Mouse (Mus musculus): ENCODE results near the gene Limk2.
A peak's percentile ranks its signal among the peaks of the same experiment; 100 is the strongest.

Limk2 gene

GRCm38 (mm10) chr11:3333111-3333695, 75.8 kb downstream of the Limk2 start:
- DNase-seq, result no peak

GRCm38 (mm10) chr11:3331756-3332642, 77.0 kb downstream of the Limk2 start:
- peak; percentile 84 to 90 for DNase-seq

DNA sequence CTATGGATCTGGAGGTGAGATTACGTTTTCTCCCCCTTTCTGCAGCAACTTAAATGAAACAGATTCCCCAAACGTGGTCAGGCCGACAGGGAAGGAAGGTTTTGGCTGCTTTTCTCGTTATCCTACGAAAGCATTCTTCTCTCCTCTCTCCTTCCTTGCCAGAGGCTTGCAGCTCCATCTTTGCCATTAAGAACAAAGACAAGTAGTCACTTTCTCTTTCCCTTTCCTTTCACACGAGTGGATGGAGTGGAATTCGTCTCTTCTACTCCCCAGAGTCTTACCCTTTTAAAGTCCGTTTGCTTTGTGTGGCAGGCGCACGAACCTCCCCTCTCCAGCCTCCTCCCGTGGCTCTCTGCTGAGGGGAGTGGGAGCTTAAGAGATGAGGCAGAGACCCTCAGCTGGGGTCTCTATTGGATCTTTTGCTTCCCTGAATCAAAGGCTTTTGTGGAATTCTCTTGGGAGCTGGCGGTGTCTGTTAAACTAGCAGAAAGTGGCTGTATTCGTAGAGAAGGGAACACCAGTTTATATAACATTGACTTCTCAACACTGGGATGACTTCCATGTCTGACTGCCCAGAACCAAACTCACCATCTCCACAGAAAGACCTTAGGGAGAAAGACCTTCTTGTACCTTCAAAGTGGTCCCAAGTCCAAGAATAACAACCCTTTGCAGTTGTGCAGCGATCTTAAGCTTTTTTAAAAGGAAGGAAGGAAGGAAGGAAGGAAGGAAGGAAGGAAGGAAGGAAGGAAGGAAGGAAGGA, 77.8 kb downstream of the Limk2 start:
- DNase-seq, result peak in 1 of 2 experiments; percentile 10

- DNase-seq, result peak; percentile 81 to 84
Measured at GRCm38 (mm10) chr11:3330566-3330965, 78.4 kb downstream of the Limk2 start.

DNA sequence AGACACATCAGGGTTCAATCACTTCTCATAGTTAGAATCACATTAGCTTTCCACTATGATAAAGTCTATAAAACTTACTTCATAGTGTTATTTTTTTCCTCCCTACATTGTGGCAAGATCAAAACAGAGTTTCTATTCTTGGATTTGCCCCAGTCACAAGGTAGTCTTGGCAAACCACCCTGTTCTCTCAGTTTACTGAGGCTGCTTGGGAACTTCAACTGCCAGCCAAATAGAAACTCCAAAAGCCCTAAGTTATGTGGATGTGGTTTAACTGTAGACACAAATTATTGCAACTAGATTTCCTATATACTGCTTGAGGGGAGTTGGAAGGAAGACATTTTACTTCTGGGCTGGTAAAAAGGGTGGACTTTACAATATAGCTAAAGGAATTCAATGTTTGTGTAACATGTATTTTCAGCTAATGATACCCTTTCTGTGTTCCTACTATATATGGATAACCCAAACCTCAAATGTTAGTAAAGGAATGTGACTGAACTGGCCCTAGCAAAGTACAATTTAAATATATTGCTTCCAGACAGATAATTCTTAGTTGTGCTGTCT, 79.0 kb downstream of the Limk2 start, which contains the start of gene Pik3ip1:
Gene Pik3ip1, plus strand, starts transcription at position 511 of the 561 bp plus-strand sequence.
- no peak for DNase-seq

DNA sequence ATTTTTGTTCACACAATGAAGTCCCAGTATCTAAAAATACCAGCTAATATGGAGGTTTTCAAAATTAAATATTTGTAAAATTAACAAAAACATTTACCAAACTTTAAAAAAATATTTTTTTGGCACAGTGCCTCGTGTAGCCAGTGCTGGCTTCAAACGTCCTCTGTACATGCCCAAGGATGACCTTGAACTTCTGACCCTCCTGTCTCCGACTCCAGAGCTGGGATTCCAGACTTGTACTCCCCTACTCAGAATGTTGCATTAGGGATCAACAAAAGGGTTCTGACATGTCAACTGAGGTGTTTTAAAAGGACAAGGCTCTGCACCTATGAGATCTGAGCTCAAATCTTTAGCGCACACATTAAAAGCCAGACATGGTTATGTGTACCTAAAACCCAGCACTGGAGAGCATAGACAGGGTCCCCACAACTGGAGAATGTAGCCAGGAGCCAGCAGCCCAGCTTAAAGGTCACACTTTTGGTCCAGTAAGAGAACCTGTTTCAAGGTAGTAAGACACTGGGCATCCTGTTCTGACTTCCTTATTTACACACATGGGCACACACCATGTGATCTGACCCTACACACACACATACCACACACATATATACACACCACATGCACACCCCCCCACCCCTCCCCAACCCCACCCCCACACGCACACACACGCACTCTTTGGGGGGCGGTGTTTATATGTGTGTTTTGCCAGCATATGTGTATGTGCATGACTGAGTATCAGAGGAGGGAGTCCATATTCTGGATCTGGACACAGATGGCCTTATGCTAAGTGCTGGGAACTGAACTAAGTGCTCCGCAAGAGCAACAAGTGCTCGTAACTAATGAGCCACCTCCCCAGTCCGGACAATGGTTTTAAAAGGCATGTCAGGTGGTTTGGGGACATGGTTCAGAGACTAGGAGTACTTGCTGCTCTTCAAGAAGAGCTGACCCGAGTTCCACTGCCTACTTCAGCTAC, 79.9 kb downstream of the Limk2 start:
- DNase-seq, result no peak

- DNase-seq, result no peak
Measured at GRCm38 (mm10) chr11:3328271-3328670, 80.7 kb downstream of the Limk2 start.

DNA sequence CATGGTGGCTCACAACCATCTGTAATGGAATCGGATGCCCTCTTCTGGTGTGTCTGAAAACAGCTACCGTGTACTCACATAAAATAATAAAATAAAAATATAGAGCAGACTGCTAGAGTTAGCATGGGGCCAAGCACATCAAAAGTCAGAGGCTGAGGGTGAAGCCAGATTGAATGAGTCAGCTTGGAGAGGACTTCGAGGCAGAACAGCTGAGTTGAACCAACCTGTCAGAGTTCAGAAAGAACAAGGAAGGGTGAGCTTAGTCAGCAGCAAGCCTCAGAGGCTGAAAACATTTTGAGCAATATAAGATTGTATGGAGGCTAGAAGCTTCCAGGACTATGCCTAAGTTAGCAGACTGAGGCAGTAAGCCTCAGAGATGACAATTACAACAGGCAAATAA, 90.7 kb downstream of the Limk2 start:
- DNase-seq, result no peak

GRCm38 (mm10) chr11:3314148-3314547, 94.8 kb downstream of the Limk2 start:
- DNase-seq, result peak; percentile 62 to 75

GRCm38 (mm10) chr11:3313294-3313693, 95.7 kb downstream of the Limk2 start:
- no peak for DNase-seq

GRCm38 (mm10) chr11:3311586-3312347, 97.2 kb downstream of the Limk2 start:
- DNase-seq, result no peak

- DNase-seq, result no peak
Measured at GRCm38 (mm10) chr11:3310789-3311585, 98.0 kb downstream of the Limk2 start.

DNA sequence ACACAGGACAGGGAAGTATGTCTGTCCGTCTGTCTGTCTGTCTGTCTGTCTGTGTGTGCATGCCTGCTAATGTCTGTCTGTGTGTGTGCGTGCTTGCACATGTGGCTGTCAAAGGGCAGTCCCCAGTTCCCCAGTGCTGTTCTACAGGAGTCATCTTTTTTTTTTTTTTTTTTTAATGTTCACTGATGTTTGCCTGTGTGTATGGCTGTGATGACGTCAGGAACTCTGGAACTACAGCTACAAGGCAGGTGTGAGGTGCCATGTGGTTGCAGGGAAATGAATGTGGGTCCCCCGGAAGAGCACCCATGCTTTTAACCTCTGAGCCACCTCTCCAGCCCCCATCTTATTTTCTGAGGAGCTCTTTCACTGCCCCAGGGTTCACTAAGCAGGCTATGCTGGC, 99.1 kb downstream of the Limk2 start:
- no peak for DNase-seq

GRCm38 (mm10) chr11:3307875-3308274, 101.1 kb downstream of the Limk2 start:
- DNase-seq, result no peak

GRCm38 (mm10) chr11:3305821-3306220, 103.2 kb downstream of the Limk2 start:
- DNase-seq, result no peak

DNA sequence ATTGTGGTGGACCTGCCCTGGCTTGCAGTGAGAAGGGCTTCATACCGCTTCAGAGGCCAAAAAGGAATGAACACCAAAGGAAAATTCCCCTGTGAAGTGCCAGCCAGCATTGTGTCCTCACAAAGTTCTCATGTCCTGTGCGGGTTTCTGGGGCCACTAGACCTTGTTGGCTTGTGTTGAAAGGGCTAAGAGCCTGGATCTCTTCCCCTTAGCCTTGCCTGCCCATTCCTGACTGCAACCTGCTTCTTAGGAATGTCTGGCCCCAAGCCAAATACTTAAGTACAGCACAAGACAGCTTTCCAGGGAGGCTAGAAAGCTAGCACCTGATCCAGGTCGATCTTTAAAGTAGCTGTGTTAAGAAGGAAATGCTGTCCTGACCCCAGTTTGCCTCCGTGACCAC, 106.2 kb downstream of the Limk2 start:
- DNase-seq, result peak; percentile 39 to 76

- DNase-seq, result no peak
Measured at GRCm38 (mm10) chr11:3302385-3302784, 106.6 kb downstream of the Limk2 start.

DNA sequence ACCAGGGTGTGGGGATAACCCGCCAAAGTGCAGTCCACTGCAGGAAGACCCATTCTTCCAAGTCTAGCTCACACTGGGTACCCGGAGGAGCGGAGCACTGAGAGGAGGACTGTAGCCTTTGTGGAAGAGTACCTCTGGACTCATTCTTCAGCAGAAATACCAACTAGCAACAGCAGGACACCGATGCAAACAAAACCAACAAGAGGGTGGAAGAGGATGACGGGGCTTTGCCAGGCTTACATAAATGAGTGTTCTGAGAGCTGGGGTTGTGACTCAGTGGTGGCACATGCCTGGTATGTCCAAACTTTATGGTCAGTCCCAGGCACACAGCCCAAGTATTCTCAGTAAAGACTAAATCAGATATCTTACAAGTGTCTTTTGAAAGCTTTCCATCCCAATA, 107.9 kb downstream of the Limk2 start:
- DNase-seq, result no peak

- no peak for DNase-seq
Measured at GRCm38 (mm10) chr11:3298813-3299185, 110.2 kb downstream of the Limk2 start.
